In genomic region chr9:118382532-118382931, GRCm38 (mm10) we compare ENCODE assay signal across 21 mouse cellular contexts.
DNase-seq lines count a peak whose midpoint lies in the region; TF ChIP-seq lines count a peak whose summit lies in the region.
"Had no signal": no experiment of that assay in that cellular context is flagged by ENCODE, and none has a peak within 500 bp of the region (broad histone marks: within the 10 kb centered on the region; RNA-seq: fewer than 3 reads in every experiment).

No protein-coding gene starts in this region.

- H3K9me3 ChIP-seq in CH12.LX (replicated peaks; ENCODE audit: low read length): no peaks in the 10 kb centered on the region
- H3K9me3 ChIP-seq in ES-E14 (ENCODE audit: control insufficient read depth, insufficient read depth, low read depth, low read length): no peaks in the 10 kb centered on the region
- no peaks in the 10 kb centered on the region for H3K9me3 ChIP-seq in MEL (replicated peaks; ENCODE audit: insufficient read depth, low read length)

- no peak overlapping the region for H3K4me2 ChIP-seq in CH12.LX (ENCODE audit: insufficient read depth, low read depth, poor library complexity, severe bottlenecking)

- dilution Hi-C loops in CH12.LX (cut with MboI; ENCODE audit: extremely low pct_ligation_motif_present, extremely low pct_unique_long_range_greater_than_20kb, low sequenced_read_pairs): no loop called here

- TF ChIP-seq POLR2A in CH12.LX (IDR thresholded peaks at IDR 0.05; ENCODE audit: low read depth, low read length) (no peak), MEL (IDR thresholded peaks at IDR 0.05; ENCODE audit: control insufficient read depth in 1 of 2, insufficient read depth in 1 of 2, low read depth in 1 of 2, low read length in 2 of 2, poor library complexity in 1 of 2) (no peak)

- H3K36me3 ChIP-seq in CH12.LX (replicated peaks in 1 of 2; ENCODE audit: control insufficient read depth in 1 of 2, insufficient read depth in 1 of 2, low read length in 1 of 2) (no peaks in the 10 kb centered on the region), ES-E14 (ENCODE audit: control insufficient read depth, insufficient read depth, low read length, poor library complexity, severe bottlenecking) (no peaks in the 10 kb centered on the region), MEL (ENCODE audit: control insufficient read depth in 1 of 2, insufficient read depth in 2 of 2, low read length in 2 of 2) (peaks cover 0 to 9% of the 10 kb centered on the region in 2 experiments; a peak in 2 of 4 replicates)
- H3K36me3 ChIP-seq: G1E had no signal

- no peak for TF ChIP-seq EP300 in CH12.LX (IDR thresholded peaks at IDR 0.05; ENCODE audit: low read length)
- TF ChIP-seq EP300 in MEL (IDR thresholded peaks at IDR 0.05; ENCODE audit: low read depth in 1 of 2, low read length in 2 of 2): no peak

- H3K4me1 ChIP-seq in CH12.LX (ENCODE audit: control insufficient read depth in 1 of 2, insufficient read depth in 2 of 2) (peaks cover 2 to 8% of the 10 kb centered on the region in 2 experiments; a peak in 3 of 4 replicates), ES-E14 (ENCODE audit: control insufficient read depth in 2 of 2, insufficient read depth in 2 of 2, low read length in 2 of 2, poor library complexity in 1 of 2) (no peaks in the 10 kb centered on the region; a peak in 1 of 4 replicates), MEL (ENCODE audit: control insufficient read depth in 1 of 2, insufficient read depth in 2 of 2, low read length in 2 of 2) (peaks cover 11 to 18% of the 10 kb centered on the region in 2 experiments)

- DNase-seq in CH12.LX (ENCODE audit: extremely low read depth) (no peak), ES-E14 (ENCODE audit: low read depth, low spot score) (no peak), MEL (ENCODE audit: low read depth, low spot score) (no peak)
- DNase-seq in kidney, postnatal 25 days: no peak
- no peak for DNase-seq in lung, postnatal 10 days
- DNase-seq in lung, postnatal 36 days: no peak
- DNase-seq: adrenal gland, adult 2 months; adrenal gland, adult 8-10 months; adrenal gland, postnatal 10 days; adrenal gland, postnatal 14 days; adrenal gland, postnatal 25 days; adrenal gland, postnatal 36 days; B cell, adult 2 months; cerebellum, adult 11 months; cerebellum, adult 11-12 months; cerebellum, adult 18-20 months; cerebellum, adult 2 months; cerebellum, adult 8-10 months; cerebellum, adult 9-10 months had no signal

- H3K27ac ChIP-seq in CH12.LX (ENCODE audit: insufficient read depth, low read depth) (no peak overlapping the region), ES-E14 (ENCODE audit: insufficient read depth, low read depth, low read length, poor library complexity, severe bottlenecking) (no peak overlapping the region), MEL (ENCODE audit: control insufficient read depth, low read depth, low read length) (no peak overlapping the region)

- H3K79me2 ChIP-seq in CH12.LX (replicated peaks; ENCODE audit: control insufficient read depth, extremely low read depth, insufficient read depth, poor library complexity, severe bottlenecking) (no peaks in the 10 kb centered on the region), MEL (ENCODE audit: control insufficient read depth, insufficient read depth, low read length, poor library complexity) (no peaks in the 10 kb centered on the region)

- TF ChIP-seq RAD21 in CH12.LX (IDR thresholded peaks at IDR 0.05; ENCODE audit: low read depth, low read length): no peak
- TF ChIP-seq RAD21 in MEL (IDR thresholded peaks at IDR 0.05; ENCODE audit: low read depth, low read length): no peak

- H3K4me3 ChIP-seq in CH12.LX (replicated peaks in 1 of 3; ENCODE audit: low read depth in 2 of 3, low read length in 2 of 3, poor library complexity in 1 of 3): no peak overlapping the region
- H3K4me3 ChIP-seq in ES-E14 (ENCODE audit: insufficient read depth in 1 of 2, low read depth in 1 of 2, low read length in 2 of 2, poor library complexity in 1 of 2, severe bottlenecking in 1 of 2): no peak overlapping the region
- no peak overlapping the region for H3K4me3 ChIP-seq in MEL (ENCODE audit: control insufficient read depth in 1 of 2, insufficient read depth in 1 of 2, low read depth in 2 of 2, low read length in 2 of 2)

- H3K9ac ChIP-seq in CH12.LX (ENCODE audit: insufficient read depth, low read depth) (no peak overlapping the region), ES-E14 (ENCODE audit: insufficient read depth, low read depth, low read length, poor library complexity, severe bottlenecking) (no peak overlapping the region), MEL (ENCODE audit: control insufficient read depth, low read depth, low read length, poor library complexity, severe bottlenecking) (no peak overlapping the region)

- H3K27me3 ChIP-seq in CH12.LX (replicated peaks) (no peaks in the 10 kb centered on the region), MEL (ENCODE audit: control insufficient read depth in 1 of 2, insufficient read depth in 2 of 2, low read length in 2 of 2) (no peaks in the 10 kb centered on the region)
- H3K27me3 ChIP-seq: Patski had no signal

- in situ Hi-C loops in CH12.LX (cut with MboI; ENCODE audit: low pct_ligation_motif_present, low pct_unique_long_range_greater_than_20kb, low sequenced_read_pairs) (no loop called here), ES-E14 (cut with MboI; ENCODE audit: low sequenced_read_pairs in 2 of 2, unreplicated experiment in 2 of 2) (no loop called here)

- TF ChIP-seq CTCF in CH12.LX (conservative IDR thresholded peaks at IDR 0.05 in 1 of 2, IDR thresholded peaks at IDR 0.05 in 1 of 2; ENCODE audit: low read depth in 2 of 2, low read length in 2 of 2): no peak
- no peak for TF ChIP-seq CTCF in MEL (IDR thresholded peaks at IDR 0.05 in 2 of 3, conservative IDR thresholded peaks at IDR 0.05 in 1 of 3; ENCODE audit: control insufficient read depth in 1 of 3, insufficient read depth in 1 of 3, low read depth in 2 of 3, low read length in 3 of 3, poor library complexity in 1 of 3, severe bottlenecking in 1 of 3)

TF ChIP-seq in CH12.LX, 34 proteins besides CTCF, POLR2A, EP300 and RAD21:
- no peak for TF ChIP-seq MYC (IDR thresholded peaks at IDR 0.05; ENCODE audit: low read depth, low read length)
- TF ChIP-seq SMC3 (IDR thresholded peaks at IDR 0.05; ENCODE audit: low read depth, low read length): no peak
- TF ChIP-seq MAFK (IDR thresholded peaks at IDR 0.05; ENCODE audit: insufficient replicate concordance, low read length): peak; percentile 81
- TF ChIP-seq JUND (conservative IDR thresholded peaks at IDR 0.05; ENCODE audit: low read depth, low read length): no peak
- no peak for TF ChIP-seq USF2 (conservative IDR thresholded peaks at IDR 0.05; ENCODE audit: low read depth, low read length)
- no peak for TF ChIP-seq ZNF384 (IDR thresholded peaks at IDR 0.05; ENCODE audit: low read depth, low read length)
- TF ChIP-seq USF1 (IDR thresholded peaks at IDR 0.05; ENCODE audit: low read depth, low read length): no peak
- no peak for TF ChIP-seq MAZ (IDR thresholded peaks at IDR 0.05; ENCODE audit: low read depth, low read length)

TF ChIP-seq in ES-E14, 5 proteins besides CTCF, POLR2A, EP300 and RAD21:
- TF ChIP-seq CHD2 (IDR thresholded peaks at IDR 0.05; ENCODE audit: low read depth, low read length): no peak
- TF ChIP-seq MAFK (IDR thresholded peaks at IDR 0.05; ENCODE audit: insufficient read depth, low read depth, low read length): peak; percentile 77; the same call in 1 of the 2 replicates

TF ChIP-seq in MEL, 35 proteins besides CTCF, POLR2A, EP300 and RAD21:
- TF ChIP-seq MAFK (IDR thresholded peaks at IDR 0.05; ENCODE audit: borderline replicate concordance, low read depth, low read length) (peak; percentile 48; the same call in 1 of the 2 replicates), ETS1 (IDR thresholded peaks at IDR 0.05; ENCODE audit: low read depth, low read length) (no peak), MYB (IDR thresholded peaks at IDR 0.05; ENCODE audit: low read depth, low read length) (no peak), MEF2A (IDR thresholded peaks at IDR 0.05; ENCODE audit: extremely low read depth, insufficient replicate concordance, low read depth, low read length, poor library complexity, severe bottlenecking) (no peak)
TF ChIP-seq in MEL: peak in this region for 1.

Comparison
In these comparisons a context has a peak if more than half of its experiments do, and no peak if none do; other contexts are left out.
1. Of the 35 proteins assayed by ChIP-seq in both MEL and CH12.LX: peak only in MEL: none; only in CH12.LX: none; in both: MAFK; in neither: 34.